Mouse (Mus musculus) embryo, embryonic 9.5 days (tissue): ENCODE results near the gene BC055324.
"Not testable (repeated sequence)": the region's sequence is repeated elsewhere in the genome, so short reads cannot be mapped to it uniquely, and the experiment has no call there.

Source experiments
- DNase-seq: peaks from one replicate; pipeline ENCODE4 v3.0.0-alpha.2; 2017; ENCODE audit errors: extremely low spot score

Gene BC055324

DNA sequence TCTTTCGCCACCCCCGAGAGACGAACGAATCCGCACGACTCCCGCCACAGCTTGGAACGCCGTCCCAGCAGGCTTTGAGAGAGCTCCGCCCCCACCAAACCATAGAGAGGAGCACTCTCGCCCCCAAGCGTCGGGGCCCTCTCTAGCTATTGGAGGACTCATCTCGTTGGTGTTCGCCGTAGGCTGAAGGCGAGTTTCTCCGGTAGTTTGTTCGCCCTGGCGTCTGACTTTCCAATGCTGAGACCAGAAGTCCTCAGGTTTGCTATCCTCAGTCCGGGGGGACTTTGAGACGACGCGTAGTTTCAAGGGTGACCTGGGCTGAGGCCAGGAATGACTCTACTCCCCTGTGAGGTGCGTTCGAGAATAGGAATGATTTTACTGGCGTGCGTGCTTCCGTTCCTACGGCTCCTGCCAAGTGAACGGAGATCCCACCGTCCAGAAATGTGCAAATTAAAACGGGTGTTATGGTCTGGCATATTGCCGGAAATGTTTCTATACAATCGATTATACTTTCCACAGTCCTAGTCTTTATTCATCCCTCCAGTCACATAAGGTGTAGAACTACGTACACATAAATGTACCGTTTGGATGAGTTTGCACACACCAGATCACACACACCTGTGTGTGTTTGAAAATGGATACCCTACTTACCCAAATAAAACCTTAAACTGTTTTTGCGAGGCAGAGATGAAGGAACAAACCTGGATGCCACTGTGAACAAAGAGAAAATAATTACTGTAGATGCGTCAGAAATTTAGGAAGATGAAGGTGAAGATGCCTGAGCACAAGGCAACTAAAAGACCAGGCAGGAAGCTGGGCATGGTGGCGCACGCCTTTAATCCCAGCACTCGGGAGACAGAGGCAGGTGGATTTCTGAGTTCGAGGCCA is at the start of gene BC055324, which contains the start of gene Mettl18:
Gene BC055324, minus strand, starts transcription at position 76 of the 888 bp plus-strand sequence.
Gene Mettl18, plus strand, starts transcription at position 169 of the 888 bp plus-strand sequence.
- DNase-seq = peak; percentile 93

DNA sequence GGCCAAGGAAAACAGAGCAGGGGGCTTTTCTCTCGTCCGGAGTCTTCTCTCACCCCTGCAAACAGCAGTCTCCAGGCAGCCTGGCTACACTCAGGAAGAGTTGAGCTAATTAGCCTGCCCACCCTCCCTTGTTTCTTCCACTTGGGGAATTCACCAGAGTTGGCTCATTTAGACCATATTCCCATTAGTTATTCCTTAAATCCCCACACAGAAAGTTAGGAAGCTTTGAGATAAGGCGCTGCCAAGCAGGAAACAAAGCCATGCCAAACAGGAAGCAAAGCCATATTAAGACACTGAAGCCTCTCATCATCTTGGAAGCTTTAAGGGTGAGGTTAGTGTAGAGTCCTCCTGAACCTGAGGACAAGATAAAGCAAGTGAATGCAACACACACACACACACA is 49.0 kb upstream of the BC055324 start:
- DNase-seq = no peak

DNA sequence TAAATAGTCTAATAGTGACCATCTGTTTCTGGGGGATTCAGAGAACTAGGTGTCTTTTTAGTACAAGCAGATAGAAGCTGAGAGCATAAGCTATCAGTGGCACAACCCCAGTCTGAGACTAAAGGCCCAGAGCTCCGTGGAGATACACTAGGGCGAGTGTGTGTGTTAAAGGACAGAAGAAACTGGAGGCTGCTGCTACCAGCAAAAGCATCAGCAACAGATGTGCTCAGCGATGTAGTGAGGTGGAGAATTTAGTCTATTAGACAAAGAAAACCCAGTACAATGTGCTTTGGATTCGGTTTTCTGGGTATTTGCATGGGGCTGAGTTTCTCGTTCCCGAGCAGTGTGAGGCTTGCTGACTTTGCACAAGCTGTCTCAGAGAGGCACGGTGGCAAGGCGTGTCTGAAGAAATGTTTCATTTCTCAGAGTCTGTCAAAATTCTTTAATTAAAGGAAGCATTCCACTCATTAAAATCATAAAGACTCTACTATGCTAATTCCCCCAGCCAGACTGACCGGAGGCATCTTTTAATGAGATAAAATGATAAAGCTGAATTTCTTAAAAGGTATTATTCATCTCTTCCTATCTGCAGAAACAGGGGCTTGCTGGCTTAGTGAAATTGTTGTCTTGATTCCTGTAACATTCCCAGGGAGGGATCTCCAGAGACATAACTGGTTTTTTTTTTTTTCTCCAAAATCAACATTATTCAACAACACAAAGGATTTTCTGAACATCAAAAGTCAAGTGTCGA is 46.0 kb upstream of the BC055324 start:
- no peak for DNase-seq

DNA sequence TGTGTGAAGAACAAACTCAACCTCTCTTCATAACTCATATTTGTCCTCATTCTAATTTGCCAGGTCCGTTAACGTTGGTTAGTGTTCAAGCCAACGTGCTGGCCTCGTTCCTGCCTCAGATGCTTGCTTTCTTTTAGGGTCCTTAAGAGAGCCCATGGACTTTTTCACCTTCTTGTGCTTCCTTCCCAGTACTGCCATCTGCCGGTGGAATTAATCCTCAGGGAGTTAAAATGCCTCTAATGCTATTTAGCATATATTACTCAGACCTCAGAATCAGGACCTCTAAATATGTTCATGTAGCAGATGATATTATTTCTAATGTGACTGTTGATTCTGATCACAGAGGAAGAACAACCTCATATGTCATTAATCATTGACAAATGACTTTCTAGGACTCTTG is 32.8 kb upstream of the BC055324 start:
- DNase-seq = no peak

DNA sequence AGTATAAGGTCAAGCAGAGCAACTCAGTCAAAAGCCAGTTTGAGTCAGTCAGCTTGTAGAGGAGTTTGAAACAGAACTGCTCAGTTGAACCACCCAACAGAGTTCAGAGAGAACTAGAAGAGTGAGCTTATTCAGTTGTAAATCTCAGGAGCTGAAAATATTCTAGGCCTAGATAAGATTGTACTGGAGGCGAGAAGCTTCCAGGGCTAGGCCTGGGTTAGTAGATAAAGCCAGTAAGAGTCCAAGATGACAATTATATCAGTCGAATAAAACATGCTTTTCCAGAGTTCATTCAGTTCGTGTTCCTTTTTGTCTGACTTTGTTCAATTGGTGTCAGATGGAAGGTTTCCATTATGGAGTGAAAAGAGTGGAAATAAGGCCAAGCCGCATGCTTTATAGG is 31.1 kb upstream of the BC055324 start:
- no peak for DNase-seq

DNA sequence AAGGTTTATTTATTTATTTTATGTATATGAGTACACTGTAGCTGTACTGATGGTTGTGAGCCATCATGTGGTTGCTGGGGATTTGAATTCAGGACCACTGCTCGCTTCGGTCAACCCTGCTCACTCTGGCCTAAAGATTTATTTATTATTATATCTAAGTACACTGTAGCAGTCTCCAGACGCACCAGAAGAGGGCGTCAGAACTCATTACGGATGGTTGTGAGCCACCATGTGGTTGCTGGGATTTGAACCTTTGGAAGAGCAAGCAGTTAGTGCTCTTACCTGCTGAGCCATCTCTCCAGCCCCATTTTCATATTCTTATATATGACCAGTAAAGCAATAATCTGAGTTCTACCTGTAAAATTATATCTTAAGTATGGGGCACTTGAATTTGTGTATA is 27.5 kb upstream of the BC055324 start:
- DNase-seq = not testable (repeated sequence)

DNA sequence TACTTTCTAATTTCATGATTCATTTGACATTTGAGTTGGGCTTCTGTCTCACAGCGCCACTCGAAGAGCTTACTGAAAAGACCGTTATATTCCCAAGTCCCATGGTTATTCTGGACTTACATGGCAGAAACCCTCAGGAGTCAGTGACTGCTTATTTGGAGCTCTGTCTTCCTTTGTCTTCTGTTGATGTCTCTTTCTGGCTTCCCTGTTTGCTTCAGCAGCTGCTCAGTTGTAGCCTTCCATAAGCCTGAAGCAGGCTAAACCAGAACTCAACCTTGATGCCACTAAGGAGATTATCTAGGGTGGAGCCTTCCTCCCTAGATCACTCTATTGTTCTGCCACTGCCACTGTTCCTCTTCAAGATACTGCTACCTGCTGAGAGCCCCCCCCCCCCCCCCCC is 26.1 kb upstream of the BC055324 start:
- DNase-seq = not testable (repeated sequence)

DNA sequence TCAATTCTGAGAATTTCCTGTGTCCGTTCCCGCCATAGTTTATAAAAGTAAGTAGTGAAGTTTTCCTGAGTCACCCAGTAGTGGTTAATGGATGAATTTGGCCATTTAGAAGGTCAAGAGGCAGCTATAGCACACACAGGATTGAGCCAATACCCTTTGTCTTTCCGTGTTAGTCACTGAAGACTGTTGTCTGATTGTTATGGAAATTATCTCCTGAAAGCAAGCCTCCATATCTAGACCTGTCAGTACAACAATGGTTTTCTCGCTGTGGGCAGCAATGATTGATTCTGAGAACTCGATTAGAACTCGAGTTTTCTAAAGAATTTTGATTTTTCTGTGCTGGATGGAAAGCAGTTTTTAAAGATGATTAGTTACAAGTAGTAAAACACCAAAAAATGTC is 25.2 kb upstream of the BC055324 start:
- no peak for DNase-seq

DNA sequence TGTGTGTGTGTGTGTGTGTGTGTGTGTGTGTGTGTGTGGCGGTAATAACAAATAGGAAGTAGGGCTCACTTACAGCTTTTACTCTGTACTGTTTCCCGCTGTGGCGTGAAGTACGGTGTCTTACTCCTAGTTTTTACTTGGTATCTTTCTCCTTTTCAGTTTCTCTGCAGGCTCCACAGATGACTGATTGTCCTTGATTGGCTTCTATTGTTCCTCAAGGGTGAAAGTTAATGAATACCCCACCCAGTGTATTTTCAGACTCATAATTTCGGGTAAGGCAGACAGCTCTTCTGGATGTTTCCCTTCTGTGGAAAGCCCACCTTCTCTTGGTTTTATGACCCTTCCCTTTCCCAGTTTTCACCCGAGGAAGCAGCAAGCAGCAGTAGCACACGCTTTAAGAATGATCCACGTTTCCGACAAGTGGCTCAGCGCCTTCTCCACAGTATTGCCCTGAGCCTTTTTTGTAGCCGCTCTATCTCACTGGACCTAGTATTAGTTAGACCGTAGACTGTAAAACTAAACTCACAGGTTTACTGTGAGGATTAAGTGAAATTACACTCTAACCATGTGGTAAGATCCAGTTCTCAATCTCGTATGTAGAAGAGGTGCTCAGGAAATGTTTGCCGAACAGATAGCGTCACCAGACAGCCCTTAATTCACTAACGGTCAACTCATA is 23.8 kb upstream of the BC055324 start:
- DNase-seq = no peak

DNA sequence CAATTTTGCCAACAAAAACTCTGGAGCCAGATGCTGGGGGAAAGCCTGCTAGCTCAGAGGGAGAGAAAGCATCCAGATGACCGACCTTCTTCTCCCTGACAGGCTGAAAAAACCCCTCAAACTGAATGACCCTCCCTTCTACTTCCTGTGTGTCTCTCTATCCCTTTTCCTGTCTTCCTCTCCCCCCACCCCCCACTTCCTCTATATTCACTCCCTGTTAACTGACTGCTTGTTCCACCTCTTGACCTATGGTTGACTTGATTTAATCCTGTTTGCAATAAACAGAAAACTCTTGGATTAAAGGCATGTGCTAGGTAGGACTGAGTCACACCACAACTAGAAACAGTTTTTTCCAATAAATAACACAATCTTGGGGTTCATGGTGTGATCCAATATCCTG is 20.0 kb upstream of the BC055324 start:
- DNase-seq = no peak

DNA sequence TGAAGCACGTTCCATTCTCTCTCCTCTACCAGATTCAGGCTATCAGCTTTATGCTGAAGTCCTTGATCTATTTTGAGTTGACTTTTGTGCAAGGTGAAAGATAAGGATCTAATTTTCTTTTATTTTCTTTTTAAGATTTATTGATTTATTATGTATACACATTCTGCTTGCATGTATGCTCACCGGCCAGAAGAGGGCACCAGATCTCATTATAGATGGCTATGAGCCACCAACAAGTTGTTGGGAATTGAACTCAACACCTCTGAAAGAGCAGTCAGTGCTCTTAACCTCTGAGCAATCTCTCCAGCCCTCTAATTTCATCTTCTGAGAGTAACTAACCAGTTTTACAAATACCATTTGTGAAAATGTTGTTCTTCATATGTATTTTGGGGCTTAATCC is 14.6 kb upstream of the BC055324 start:
- DNase-seq = peak; percentile 14

DNA sequence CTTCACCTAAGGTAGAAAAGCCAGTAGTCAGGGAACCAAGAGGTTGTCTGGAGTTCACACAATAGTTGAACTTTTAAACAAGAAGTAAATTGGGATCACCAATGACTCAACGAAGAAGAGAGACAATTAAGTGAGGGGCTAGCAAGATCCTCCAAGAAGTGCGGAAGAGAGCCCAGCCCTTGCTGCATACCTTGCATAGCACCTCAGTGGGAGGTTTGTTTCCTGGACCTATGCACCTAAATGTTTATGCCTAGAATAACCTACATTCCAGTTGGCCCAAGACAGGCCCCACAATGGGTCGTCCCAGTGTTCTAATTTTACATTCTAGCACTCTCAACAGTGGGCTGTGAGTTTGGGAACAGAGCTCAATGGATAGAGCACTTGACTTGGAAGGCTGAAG is 9.7 kb upstream of the BC055324 start:
- DNase-seq = no peak

DNA sequence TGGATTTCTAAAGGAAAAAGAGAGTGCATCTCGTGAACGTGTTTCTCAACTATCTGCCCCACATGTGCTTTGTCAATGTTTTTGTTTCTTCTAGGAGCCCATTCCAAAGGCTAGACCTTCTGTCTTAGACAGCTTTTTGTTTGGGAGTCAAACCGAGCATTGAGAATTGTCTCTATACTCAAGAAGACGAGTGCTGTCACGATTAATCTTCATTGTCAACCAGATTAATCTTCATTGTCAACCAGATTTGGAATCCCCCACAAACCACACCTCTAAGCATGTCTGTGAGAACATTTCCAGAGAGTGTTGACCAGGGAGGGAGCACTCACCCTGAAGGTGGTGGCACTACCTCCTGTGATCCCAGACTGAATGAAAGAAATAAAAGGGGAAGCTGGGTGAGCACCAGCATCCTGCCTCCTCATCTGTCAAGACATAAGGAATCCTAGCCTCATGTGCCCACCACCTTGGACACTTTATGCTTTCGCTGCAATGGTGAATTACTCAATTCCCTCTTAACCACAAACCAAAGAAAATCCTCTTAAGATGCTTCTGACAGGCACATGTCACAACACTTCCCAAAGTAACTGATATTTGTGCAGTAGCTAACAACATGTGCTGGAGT is 7.3 kb upstream of the BC055324 start:
- no peak for DNase-seq

DNA sequence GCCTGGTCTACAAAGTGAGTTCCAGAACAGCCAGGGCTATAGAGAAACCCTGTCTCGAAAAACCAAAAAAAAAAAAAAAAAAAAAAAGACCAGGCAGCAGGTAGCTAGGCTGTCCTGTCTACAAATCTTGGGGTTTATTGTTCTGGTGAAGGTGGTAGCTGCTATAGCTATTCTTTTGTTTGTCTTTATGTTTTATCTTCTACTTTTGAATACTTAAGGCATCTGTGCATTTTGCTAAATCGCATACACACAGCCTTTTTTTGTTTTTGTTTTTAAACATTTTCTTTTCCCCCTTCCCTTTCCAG is 965 bp upstream of the BC055324 start:
- DNase-seq = no peak

DNA sequence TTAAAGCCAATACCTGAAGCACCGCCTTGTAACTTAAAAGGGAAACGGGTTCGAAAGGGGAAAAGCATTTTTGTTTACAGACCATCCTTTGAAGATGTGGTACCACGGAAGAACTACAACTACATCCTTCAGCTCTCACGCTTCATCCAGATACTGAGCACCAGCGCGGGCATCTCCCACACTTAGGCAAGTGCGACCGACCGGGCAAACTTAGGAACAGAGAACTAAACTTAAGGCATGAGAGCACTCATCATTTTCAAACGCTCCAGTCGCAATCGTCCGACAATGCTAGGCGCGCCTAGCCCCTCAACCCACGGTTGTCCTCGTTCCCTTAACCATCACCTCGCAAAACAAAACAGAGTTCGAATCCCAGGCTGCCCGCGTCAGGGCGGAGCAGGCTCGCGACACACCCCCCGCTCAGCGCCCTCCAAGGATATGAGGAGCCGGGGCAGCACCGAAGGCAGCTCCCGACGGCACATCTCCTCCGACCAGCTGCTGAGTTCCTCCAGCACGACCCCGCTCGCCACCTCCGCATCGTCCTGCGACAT is 349 bp downstream of the BC055324 start:
- no peak for DNase-seq

DNA sequence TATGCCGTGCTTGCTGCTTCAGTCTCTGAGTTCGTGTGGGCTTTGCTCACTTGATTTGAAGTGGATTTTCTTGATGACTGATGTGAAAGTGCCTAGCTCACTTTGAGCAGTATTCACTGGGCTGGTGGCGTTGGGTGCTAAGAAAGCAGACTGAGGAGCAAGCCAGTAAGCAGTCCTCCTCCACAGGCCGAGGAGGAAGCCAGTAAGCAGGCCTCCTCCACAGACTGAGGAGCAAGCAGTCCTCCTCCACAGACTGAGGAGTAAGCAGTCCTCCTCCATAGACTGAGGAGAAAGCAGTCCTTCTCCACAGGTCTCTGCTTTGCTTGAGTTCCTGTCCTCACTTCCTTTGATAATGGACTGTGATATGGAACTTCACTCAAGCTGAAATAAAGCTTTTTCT is 2.2 kb downstream of the BC055324 start:
- DNase-seq = no peak

DNA sequence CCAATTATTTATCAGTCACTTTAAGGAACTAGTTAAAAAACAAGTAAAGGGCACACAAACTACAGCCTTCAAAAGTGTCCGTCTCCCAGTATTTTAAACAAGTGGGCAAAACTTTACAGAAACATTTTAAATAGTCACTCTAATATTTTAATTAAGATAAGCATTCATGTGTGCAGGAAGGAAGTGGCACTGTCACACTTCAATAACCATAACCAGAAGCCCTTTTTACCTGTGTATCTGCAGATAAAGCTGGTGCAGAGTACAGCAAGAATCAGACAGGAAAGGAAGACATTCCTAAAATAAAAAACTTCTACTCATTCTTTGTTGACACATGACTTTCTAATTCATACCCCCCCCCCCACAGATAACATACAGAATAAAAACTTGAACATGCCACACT is 18.1 kb downstream of the BC055324 start:
- DNase-seq = no peak

DNA sequence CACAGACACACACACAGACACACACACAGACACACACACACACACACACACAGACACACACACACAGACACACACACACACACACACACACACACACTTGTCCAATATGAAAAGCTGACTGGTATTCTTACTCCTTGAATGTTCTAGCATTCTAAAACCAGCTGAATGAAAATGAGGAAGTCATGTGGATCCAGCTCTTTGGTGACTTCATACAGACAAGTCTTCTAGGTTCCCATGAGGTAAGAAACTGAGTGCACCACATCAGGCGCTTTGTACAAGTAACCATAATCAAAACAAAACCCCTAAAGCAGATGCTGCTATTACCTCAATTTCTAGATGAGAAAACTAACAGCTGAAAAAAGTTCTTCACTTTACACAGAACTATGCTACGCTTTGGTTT is 19.5 kb downstream of the BC055324 start:
- no peak for DNase-seq

DNA sequence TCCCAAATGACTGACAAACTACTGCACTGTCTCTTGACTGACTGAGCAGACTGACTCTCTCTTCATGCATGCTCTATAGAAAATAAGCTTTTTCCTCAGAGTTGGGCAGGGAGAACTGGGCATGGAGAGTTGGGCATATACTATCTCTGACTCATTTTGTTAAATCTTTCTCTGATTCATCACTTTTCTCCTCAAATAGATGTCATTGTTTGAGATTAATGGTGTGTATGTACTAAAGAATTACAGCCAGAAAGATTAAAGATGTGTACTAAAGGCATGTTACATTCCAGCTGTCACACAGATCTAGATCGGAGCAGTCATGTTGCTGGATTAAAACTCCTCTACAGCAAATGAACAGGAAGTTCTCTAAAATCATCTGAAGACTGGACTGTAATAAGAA is 20.1 kb downstream of the BC055324 start:
- DNase-seq = no peak

DNA sequence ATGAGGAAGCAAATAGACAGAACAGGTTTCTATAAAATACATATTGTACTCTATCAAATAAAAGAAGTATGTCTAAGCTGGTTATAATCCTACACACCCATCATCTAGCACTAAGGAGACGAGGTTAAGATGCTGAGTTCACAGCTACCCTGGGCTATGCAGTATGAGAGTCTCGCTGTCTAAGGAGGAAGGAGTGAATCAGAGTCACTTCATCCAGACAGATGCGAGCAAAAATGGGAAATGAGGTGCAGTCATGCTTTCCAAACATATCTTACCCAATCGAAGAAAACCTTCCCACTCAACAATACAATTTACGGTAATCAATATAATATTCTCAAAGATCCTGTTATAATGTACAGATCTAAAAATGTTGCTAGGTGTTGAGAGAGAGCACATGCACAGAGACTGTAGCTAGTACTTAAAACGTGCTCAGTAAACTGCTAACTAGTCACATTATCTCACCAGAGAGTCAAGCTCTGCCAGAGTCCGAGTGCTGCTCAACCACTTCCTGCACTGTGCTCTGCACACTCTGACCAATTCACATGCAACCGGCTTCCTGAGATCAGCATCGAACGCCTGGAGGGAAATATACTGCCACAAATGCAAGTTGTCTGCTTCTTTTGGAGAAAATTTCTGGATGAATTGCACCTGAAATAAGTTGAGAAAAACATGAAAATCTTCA is 30.4 kb downstream of the BC055324 start:
- DNase-seq = no peak

DNA sequence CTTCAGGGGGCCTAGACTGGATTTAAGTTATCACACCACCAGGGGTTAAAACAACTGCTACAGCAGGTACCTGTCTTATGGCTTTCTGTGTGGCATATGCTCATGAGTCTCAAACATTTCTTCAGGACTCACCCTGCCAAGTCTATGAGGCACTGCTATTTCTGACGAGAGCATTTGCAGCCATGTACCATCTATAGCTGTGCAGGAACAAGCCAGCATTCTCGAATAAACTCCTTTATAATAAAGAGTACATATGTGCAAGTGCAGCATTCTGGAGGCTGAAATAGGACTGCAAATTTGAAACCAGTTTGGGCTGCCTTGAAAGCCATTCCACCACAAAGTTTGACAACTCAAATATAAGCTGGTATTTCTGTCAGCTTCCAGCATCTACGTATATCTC is 36.6 kb downstream of the BC055324 start:
- DNase-seq = no peak
